Mouse (Mus musculus): Measurements from ENCODE around the gene Kansl1l.

- no peak for TF ChIP-seq POLR2A (IDR thresholded peaks at IDR 0.05; ENCODE audit: extremely low read depth, insufficient read depth, low read length)
- TF ChIP-seq CTCF (IDR thresholded peaks at IDR 0.05; ENCODE audit: low read depth, low read length) = no peak
These were observed 4.6 kb upstream of the Kansl1l start for GRCm38 (mm10) chr1:66821966-66822365.
